Mouse (Mus musculus) testis, adult 2 months (tissue): ENCODE data around the gene Dgka.

Experiments used
- CTCF ChIP-seq: fragments of 200-500 bp; IDR thresholded peaks from 2 replicates; pipeline ENCODE4 v1.5.1; 2012; ENCODE audit warnings: low read depth, mild to moderate bottlenecking, inconsistent platforms, low read length, moderate library complexity; ENCODE audit not compliant: control insufficient read depth, insufficient read depth, insufficient replicate concordance
- POLR2A ChIP-seq: fragments of 200-500 bp; IDR thresholded peaks from 2 replicates; pipeline ENCODE4 v1.6.1; 2012; ENCODE audit warnings: low read depth, mild to moderate bottlenecking, inconsistent platforms, low read length, moderate library complexity; ENCODE audit not compliant: control insufficient read depth

- no peak for TF ChIP-seq CTCF
- TF ChIP-seq POLR2A: no peak
Observed at GRCm38 (mm10) chr10:128779011-128779795, 34.5 kb upstream of the Dgka start.
